Mouse (Mus musculus): ENCODE measurements around the gene Zc3h14. TPM values are rescaled to one million over a fixed set of nuclear protein-coding genes. Genes with fewer than 3 reads are reported as not detected.

Gene Zc3h14
- 85.0 and 89.8 TPM in 2 replicates for polyA plus RNA-seq (2012; rRNA removed)

DNA sequence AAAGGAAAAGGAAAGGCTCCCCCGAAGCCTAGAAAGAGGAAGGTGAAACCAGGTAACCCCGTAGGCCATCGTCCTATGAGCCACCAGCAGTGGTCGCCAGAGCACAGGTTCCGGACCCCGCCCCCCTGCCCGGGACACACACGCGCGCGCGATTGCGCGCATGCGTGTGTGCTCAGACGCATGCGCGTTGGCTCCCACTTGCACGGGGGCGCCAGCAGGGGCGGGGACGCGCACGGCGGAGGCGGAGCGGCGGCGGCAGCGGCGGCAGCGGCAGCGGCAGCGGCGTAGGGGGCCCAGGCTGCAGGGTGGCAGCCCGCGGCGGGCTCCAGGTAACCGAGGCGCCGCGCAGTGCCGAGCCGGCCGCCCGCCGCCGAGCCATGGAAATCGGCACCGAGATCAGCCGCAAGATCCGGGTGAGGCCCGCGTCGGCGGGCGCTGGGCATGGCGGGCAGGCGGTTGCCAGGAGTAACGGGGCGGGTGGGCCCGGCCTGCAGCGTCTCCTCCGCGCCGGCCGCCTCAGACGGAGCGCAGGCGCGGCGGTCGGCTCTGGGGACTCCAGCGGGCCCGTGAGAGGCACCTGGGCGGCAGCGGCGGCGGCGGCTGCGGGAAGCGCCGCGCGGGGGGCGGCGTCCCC lies at the start of gene Zc3h14:
TSS of gene Zc3h14 (plus strand) at position 219 of the 634 bp plus-strand sequence.
- H3K27ac ChIP-seq (ENCODE audit: control insufficient read depth, insufficient read depth, low read length), result peak within 1 kb of the TSS; percentile 11; the same call in 1 of the 2 replicates
- TF ChIP-seq CTCF (IDR thresholded peaks at IDR 0.05; ENCODE audit: borderline replicate concordance, control insufficient read depth, extremely low read depth, insufficient read depth, low read length, poor library complexity) (peak; percentile 77; the same call in 1 of the 2 replicates), POLR2A (IDR thresholded peaks at IDR 0.05; ENCODE audit: control insufficient read depth, extremely low read depth, insufficient read depth, low read length, poor library complexity) (peak; percentile 71)
- H3K27me3 ChIP-seq (ENCODE audit: control insufficient read depth, insufficient read depth, low read length), result no peaks in the 10 kb centered on the region
- WGBS, result under 1% methylated on average over 83 of the region's 87 CpGs
- H3K4me1 ChIP-seq (replicated peaks; ENCODE audit: control insufficient read depth, insufficient read depth, low read length), result 0 out of 2 replicates have a peak, but pooled peaks cover 2% of the 10 kb centered on the region
- peak; percentile 93 for DNase-seq
- peak within 1 kb of the TSS; percentile 64 for H3K4me3 ChIP-seq (ENCODE audit: control insufficient read depth, insufficient read depth, low read length)
- H3K36me3 ChIP-seq (ENCODE audit: control insufficient read depth, insufficient read depth, low read length), result no peaks in the 10 kb centered on the region; the same call in 1 of the 2 replicates

- H3K27ac ChIP-seq (ENCODE audit: control insufficient read depth, insufficient read depth, low read length), result no peak overlapping the region
- no peak overlapping the region for H3K4me3 ChIP-seq (ENCODE audit: control insufficient read depth, insufficient read depth, low read length)
- TF ChIP-seq CTCF (IDR thresholded peaks at IDR 0.05; ENCODE audit: borderline replicate concordance, control insufficient read depth, extremely low read depth, insufficient read depth, low read length, poor library complexity), result no peak
- TF ChIP-seq POLR2A (IDR thresholded peaks at IDR 0.05; ENCODE audit: control insufficient read depth, extremely low read depth, insufficient read depth, low read length, poor library complexity), result no peak
- 82% methylated on average over 5 of the region's 5 CpGs for WGBS
- DNase-seq, result no peak
- 0 out of 2 replicates have a peak, but pooled peaks cover 2% of the 10 kb centered on the region for H3K4me1 ChIP-seq (replicated peaks; ENCODE audit: control insufficient read depth, insufficient read depth, low read length)
- no peaks in the 10 kb centered on the region for H3K36me3 ChIP-seq (ENCODE audit: control insufficient read depth, insufficient read depth, low read length)
- no peaks in the 10 kb centered on the region for H3K27me3 ChIP-seq (ENCODE audit: control insufficient read depth, insufficient read depth, low read length)
Measured at GRCm38 (mm10) chr12:98697202-98697601, 49.6 kb upstream of the Zc3h14 start.

GRCm38 (mm10) chr12:98701564-98701963 lies 45.2 kb upstream of the Zc3h14 start:
- WGBS, result 97% methylated on average over 9 of the region's 9 CpGs
- Histone ChIP-seq H3K27ac (ENCODE audit: control insufficient read depth, insufficient read depth, low read length) (no peak overlapping the region), H3K4me1 (replicated peaks; ENCODE audit: control insufficient read depth, insufficient read depth, low read length) (no peaks in the 10 kb centered on the region), H3K27me3 (ENCODE audit: control insufficient read depth, insufficient read depth, low read length) (no peaks in the 10 kb centered on the region), H3K4me3 (ENCODE audit: control insufficient read depth, insufficient read depth, low read length) (no peak overlapping the region), H3K36me3 (ENCODE audit: control insufficient read depth, insufficient read depth, low read length) (no peaks in the 10 kb centered on the region)
- no peak for DNase-seq
- TF ChIP-seq CTCF (IDR thresholded peaks at IDR 0.05; ENCODE audit: borderline replicate concordance, control insufficient read depth, extremely low read depth, insufficient read depth, low read length, poor library complexity), result no peak
- TF ChIP-seq POLR2A (IDR thresholded peaks at IDR 0.05; ENCODE audit: control insufficient read depth, extremely low read depth, insufficient read depth, low read length, poor library complexity), result no peak

GRCm38 (mm10) chr12:98703554-98703953 lies 43.2 kb upstream of the Zc3h14 start:
- TF ChIP-seq POLR2A (IDR thresholded peaks at IDR 0.05; ENCODE audit: control insufficient read depth, extremely low read depth, insufficient read depth, low read length, poor library complexity) (no peak), CTCF (IDR thresholded peaks at IDR 0.05; ENCODE audit: borderline replicate concordance, control insufficient read depth, extremely low read depth, insufficient read depth, low read length, poor library complexity) (no peak)
- H3K27ac ChIP-seq (ENCODE audit: control insufficient read depth, insufficient read depth, low read length), result no peak overlapping the region
- no peaks in the 10 kb centered on the region for H3K4me1 ChIP-seq (replicated peaks; ENCODE audit: control insufficient read depth, insufficient read depth, low read length)
- no peaks in the 10 kb centered on the region for H3K36me3 ChIP-seq (ENCODE audit: control insufficient read depth, insufficient read depth, low read length)
- no peak overlapping the region for H3K4me3 ChIP-seq (ENCODE audit: control insufficient read depth, insufficient read depth, low read length)
- H3K27me3 ChIP-seq (ENCODE audit: control insufficient read depth, insufficient read depth, low read length), result no peaks in the 10 kb centered on the region
- no peak for DNase-seq
- 66% methylated on average over 2 of the region's 2 CpGs for WGBS

DNA sequence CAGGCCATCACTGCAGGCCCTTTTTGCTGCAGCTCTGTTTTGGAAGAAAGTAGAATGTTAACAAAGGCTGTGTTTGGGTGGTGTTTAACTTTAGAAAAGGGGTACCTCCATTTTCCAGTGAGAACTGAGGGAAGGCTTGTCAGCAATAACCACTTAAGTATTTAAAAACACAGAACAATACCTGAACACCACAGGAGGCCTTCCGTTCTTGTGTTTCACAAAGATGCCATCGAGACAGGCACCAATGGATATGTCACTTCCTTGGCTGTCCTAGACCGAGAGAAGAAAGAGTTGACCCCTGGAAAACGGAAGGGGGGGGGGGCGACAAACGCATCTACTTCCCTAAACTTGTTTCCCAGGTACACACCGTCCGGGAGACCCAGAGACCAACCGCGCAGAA lies 42.8 kb upstream of the Zc3h14 start:
- Histone ChIP-seq H3K27me3 (ENCODE audit: control insufficient read depth, insufficient read depth, low read length) (no peaks in the 10 kb centered on the region), H3K36me3 (ENCODE audit: control insufficient read depth, insufficient read depth, low read length) (no peaks in the 10 kb centered on the region), H3K4me3 (ENCODE audit: control insufficient read depth, insufficient read depth, low read length) (no peak overlapping the region), H3K27ac (ENCODE audit: control insufficient read depth, insufficient read depth, low read length) (no peak overlapping the region), H3K4me1 (replicated peaks; ENCODE audit: control insufficient read depth, insufficient read depth, low read length) (no peaks in the 10 kb centered on the region)
- 88% methylated on average over 10 of the region's 10 CpGs for WGBS
- DNase-seq, result no peak
- no peak for TF ChIP-seq CTCF (IDR thresholded peaks at IDR 0.05; ENCODE audit: borderline replicate concordance, control insufficient read depth, extremely low read depth, insufficient read depth, low read length, poor library complexity)

DNA sequence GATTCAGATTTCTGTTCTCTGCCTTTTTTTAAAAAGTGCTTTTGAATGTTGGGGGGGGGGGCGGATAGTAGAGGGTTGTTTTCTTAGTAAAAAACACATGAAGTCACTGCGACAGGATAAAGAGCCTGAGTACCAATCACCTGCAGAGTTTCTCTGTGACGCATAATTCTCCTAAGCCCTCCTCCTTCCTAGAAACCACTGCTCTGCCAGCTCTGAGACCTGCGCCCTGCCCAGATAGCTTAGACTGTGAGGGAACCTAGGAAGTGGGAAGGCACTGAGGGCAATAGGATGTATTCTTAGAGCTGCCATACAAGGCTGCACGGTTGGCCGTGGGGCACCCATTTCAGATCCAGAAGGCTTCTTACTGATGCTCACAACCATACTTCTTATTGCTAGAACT lies 33.9 kb upstream of the Zc3h14 start:
- no peaks in the 10 kb centered on the region for H3K27me3 ChIP-seq (ENCODE audit: control insufficient read depth, insufficient read depth, low read length)
- no peak overlapping the region for H3K4me3 ChIP-seq (ENCODE audit: control insufficient read depth, insufficient read depth, low read length)
- 92% methylated on average over 6 of the region's 6 CpGs for WGBS
- H3K27ac ChIP-seq (ENCODE audit: control insufficient read depth, insufficient read depth, low read length), result no peak overlapping the region
- no peak for DNase-seq
- H3K4me1 ChIP-seq (replicated peaks; ENCODE audit: control insufficient read depth, insufficient read depth, low read length), result no peaks in the 10 kb centered on the region
- no peaks in the 10 kb centered on the region for H3K36me3 ChIP-seq (ENCODE audit: control insufficient read depth, insufficient read depth, low read length)
- TF ChIP-seq POLR2A (IDR thresholded peaks at IDR 0.05; ENCODE audit: control insufficient read depth, extremely low read depth, insufficient read depth, low read length, poor library complexity) (no peak), CTCF (IDR thresholded peaks at IDR 0.05; ENCODE audit: borderline replicate concordance, control insufficient read depth, extremely low read depth, insufficient read depth, low read length, poor library complexity) (no peak)
